ENCODE assay signal across 8 mouse cellular contexts in the genomic region with DNA sequence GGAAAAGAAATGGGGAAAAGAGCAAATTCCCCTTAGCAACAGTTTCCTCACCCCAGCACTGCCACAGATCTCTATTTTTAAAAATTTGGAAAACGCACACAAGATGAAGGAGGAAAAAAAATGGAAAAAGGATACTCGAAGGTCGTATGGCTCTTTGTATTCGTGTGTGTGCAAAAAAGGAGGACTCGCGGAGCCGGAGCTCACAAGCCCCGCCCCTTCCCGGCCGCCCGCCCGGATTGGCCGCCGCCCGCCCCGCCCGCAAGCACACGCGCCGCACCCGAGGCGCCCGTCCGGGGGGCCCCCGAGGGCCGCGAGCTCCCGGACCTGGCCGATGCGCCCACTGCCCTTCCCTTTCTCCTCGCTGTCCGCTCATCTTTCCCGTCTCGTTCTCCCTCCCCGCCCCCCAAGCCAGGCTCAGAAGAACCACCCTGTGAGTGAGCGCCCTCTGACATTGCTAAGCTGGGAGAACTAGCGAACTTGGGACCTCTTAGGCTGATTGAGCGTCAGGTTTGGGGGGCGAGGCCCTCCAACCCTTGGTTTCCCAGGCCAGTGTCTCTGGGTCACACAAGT. TPM values are rescaled to one million over a fixed set of nuclear protein-coding genes. Genes with fewer than 3 reads are reported as not detected.
DNase-seq lines count a peak whose midpoint lies in the region; ATAC-seq lines count a peak whose summit lies in the region.

4931414P19Rik (minus strand) TSS at position 242 of the 570 bp plus-strand sequence.

- peak within 1 kb of the TSS; percentile 50 for H3K9ac ChIP-seq in hindbrain, embryonic 12.5 days

- no peaks in the 10 kb centered on the region for H3K9me3 ChIP-seq in hindbrain, embryonic 12.5 days (replicated peaks)

- H3K36me3 ChIP-seq in hindbrain, embryonic 12.5 days = no peaks in the 10 kb centered on the region

- H3K27me3 ChIP-seq in hindbrain, embryonic 12.5 days = no peaks in the 10 kb centered on the region

- H3K4me3 ChIP-seq in hindbrain, embryonic 12.5 days = peak within 1 kb of the TSS; percentile 40

- peak within 1 kb of the TSS; percentile 60 for H3K4me2 ChIP-seq in hindbrain, embryonic 12.5 days (replicated peaks)

- H3K27ac ChIP-seq in hindbrain, embryonic 12.5 days = peak within 1 kb of the TSS; percentile 58

- WGBS in hindbrain, embryonic 12.5 days = under 1% methylated on average over 39 of the region's 39 CpGs

- H3K4me1 ChIP-seq in hindbrain, embryonic 12.5 days = peaks cover 12% of the 10 kb centered on the region

- DNase-seq in MN1 (ENCODE audit: low spot score) = peak; percentile 69
- DNase-seq in cerebellum, adult 9-11 months = peak; percentile 78
- peak; percentile 55 to 73 for DNase-seq in frontal cortex, postnatal 10 days (ENCODE audit: low spot score in 2 of 2)
- DNase-seq in layer of hippocampus, postnatal 25 days (ENCODE audit: extremely low spot score in 1 of 2, low spot score in 1 of 2) = peak; percentile 56 to 62
- DNase-seq in lung, postnatal 4 days = peak; percentile 88 to 91
- DNase-seq in right cerebral cortex, adult 18-20 months = peak; percentile 79
- DNase-seq in urinary bladder, adult 2 months (ENCODE audit: low spot score) = peak; percentile 64

- peak; percentile 26 for ATAC-seq in hindbrain, embryonic 12.5 days (ENCODE audit: low FRiP score)

RNA-seq across cellular contexts. Expression of gene 4931414P19Rik, which starts in this region (rescaled TPM):
- 8.2 and 9.1 TPM in 2 replicates for polyA plus RNA-seq in hindbrain, embryonic 12.5 days (2016; fragmentation: Nextera tagmentation; extraction: Ambion mirVana)
- 1 to 10 TPM; 5.4 to 8.4 TPM for total RNA-seq in layer of hippocampus, postnatal 25 days (2021)
- polyA plus RNA-seq in urinary bladder, adult 2 months (2012; rRNA removed) = 9.0 and 9.4 TPM in 2 replicates

Comparison
In these comparisons a context has a peak if more than half of its experiments do, and no peak if none do; other contexts are left out.
1. Peak in every context shown above with its lines: DNase-seq, ATAC-seq, H3K4me3 ChIP-seq and H3K27ac ChIP-seq.